Mouse (Mus musculus): ENCODE data around the gene Gaa.
"Not testable (repeated sequence)": the region's sequence is repeated elsewhere in the genome, so short reads cannot be mapped to it uniquely, and the experiment has no call there.

Gaa gene

GRCm38 (mm10) chr11:119267768-119268556 is at the start of gene Gaa:
Gene Gaa (plus strand): TSS chr11:119267887.
- DNase-seq, result peak; percentile 98

DNA sequence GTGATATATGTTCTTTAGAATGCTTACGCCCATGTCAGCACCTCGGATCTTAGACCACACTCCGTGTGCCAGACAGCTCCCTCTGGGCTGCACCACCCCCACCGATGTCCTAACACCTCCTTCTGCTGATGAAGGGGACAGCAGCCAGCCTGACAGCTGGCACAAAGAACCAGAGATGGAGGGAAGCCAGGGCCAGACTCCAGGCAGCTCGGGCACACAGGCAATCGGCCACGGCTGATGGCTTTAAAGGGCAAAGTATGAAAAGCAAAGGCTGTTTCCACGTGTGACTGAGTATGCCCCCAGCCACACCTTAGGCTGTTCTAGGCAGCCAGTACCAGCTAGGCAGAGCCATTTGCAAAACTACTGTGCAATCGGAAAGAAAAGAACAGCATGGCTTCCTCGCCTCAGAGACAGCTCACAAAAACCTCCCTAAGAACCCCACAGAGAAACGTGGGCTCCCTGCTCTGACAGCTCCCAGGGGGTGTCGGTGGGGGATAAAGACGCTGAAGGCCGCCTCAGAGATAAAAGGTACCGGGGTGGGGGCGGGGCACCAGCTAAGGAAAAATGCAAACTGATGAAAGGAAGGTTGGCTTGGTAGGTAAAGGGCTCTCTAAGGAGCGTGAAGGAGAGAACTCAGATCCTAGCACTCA is 47.7 kb upstream of the Gaa start:
- DNase-seq, result peak; percentile 77

DNA sequence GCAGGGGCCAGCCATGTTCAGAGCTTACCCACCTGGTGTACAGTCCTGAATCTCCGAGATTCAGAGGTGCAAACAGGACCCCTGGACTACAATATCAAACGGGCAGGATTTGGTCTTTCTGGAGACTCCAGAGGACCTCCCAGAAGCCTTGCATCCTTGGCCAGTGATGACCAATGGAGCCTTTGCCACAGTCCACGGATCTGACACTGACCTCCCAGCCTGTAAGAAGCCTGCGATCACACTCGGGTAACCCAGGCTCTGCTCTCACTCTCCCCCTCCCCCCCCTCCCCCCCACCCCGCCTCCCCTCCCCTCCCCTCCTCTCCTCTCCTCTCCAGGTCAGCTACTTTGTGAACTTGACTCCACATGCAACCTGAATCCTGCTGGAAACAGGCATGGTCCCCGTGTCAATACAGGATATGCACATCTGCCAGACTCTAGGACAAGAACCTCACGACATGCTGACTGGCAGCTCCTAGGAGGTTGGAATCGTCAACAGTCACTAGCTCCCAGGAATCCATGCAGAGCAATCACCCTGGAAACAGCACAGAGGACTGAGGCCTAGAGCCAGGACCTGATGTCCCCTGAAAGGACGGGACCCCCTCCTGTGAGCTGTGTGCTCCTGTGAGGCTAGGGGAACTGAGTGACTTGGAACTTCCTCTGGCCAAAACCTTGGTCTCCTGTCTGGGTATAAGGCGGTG is 45.7 kb upstream of the Gaa start:
- DNase-seq, result no peak

DNA sequence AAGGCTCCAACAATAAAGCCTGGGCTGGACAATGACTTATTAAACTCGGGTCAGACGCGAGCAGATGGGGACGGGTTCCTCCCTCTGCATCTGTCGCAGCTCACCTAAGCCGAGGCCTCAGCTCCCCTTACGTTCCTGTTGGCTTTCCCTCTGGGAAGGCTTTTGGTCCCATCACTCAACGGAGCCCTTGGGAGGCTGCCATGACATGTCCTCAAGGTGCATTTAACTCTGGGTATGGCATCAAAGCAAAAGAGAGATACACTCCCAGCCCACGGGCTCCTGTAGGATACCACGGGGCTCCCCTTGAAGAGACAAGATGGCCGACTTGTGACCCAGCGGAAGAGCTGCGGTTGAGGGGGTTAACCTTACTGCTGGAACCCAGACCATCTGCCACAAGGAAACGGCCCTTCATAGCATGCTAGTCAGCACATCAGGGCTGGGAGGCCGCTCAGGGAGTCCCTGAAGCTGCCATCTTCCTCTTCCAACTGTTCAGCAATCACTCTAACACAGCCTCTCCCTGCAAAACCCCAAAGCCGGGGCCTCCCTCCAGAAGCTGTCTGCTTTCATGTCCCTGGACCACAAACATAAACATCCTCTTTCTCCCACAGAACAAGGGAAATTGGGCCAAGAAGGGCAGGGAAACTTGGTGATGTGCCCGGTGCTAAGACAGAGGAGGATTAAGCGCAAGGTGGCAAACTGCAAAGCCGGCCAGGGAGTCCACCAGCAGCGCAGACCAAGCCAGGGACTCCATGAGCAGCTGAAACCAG is 44.4 kb upstream of the Gaa start:
- no peak for DNase-seq

DNA sequence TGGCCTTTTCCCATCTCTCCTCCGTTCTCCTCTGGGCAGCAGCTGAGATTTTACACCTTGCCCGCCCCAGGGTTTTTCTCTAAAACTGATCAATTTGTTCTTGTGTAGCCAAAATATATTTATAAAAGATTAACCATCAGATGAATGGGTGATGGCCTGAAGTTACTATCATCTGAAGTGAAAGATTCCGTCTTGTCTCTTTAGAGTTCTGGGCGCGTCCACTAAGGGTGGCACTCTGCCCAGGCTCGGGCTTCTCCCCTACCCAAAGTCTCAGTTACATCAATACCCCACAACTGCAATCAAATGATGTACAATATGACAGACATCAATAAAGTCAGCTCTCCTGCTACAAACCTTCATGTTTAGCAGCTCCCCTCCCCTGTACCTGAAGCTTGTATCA is 42.8 kb upstream of the Gaa start:
- DNase-seq, result no peak

GRCm38 (mm10) chr11:119225634-119226033 is 42.1 kb upstream of the Gaa start:
- no peak for DNase-seq

DNA sequence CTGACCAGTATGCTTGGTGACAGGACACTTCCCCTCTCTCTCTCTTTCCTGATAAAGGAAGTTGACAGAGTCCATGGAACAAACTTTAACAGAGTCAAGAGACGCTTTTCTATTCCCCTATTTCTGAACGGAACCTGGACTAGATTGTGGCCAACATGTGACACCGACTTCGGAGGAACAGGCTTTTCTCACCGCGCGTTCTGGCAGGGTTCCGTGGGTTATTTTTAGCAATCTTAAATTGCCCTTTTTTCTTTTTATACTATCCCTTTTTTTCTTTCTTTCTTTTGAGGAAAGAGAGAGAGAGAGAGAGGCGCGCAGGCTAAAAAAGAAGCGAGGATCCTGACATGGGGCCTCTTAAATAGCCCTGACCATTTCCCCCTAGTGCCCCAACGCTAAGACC is 40.1 kb upstream of the Gaa start:
- no peak for DNase-seq

DNA sequence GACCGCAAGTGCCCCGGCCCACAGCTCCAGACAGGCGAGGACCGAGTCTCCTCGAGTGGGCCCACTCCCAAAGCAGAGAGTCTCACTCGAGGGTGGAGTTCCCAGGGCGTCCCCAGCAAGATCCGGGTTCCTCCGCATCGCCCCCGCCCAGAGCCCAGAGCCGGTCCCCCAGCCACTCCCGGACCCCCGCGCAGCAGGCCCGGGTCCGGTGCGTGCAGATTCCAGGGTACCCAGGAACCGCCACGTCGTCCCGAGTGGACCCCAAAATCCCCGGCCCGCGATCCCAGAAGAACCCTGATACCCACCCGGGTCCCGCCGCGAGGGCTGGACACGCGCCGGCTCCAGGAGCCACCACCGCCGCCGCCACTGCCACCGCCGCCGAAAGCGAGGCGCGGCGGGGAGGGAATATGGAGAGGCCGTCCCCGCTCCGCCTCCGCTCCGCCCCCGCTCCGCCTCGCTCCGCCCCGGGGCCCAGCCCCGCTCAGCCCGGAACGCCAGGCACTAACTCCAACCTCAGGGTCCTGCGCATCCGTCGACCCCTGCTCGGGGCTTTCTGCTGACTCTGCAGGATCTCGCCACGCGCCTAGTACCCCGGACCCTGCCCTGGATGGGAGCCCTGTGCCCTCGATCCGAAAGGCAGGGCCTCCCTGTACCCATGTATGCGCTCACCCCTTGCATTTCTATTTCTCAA is 39.5 kb upstream of the Gaa start, which contains the start of the genes Tbc1d16 and Ccdc40:
Gene Tbc1d16, minus strand, starts transcription at position 409 of the 691 bp plus-strand sequence.
Gene Ccdc40, plus strand, starts transcription at position 482 of the 691 bp plus-strand sequence.
- peak; percentile 38 for DNase-seq

DNA sequence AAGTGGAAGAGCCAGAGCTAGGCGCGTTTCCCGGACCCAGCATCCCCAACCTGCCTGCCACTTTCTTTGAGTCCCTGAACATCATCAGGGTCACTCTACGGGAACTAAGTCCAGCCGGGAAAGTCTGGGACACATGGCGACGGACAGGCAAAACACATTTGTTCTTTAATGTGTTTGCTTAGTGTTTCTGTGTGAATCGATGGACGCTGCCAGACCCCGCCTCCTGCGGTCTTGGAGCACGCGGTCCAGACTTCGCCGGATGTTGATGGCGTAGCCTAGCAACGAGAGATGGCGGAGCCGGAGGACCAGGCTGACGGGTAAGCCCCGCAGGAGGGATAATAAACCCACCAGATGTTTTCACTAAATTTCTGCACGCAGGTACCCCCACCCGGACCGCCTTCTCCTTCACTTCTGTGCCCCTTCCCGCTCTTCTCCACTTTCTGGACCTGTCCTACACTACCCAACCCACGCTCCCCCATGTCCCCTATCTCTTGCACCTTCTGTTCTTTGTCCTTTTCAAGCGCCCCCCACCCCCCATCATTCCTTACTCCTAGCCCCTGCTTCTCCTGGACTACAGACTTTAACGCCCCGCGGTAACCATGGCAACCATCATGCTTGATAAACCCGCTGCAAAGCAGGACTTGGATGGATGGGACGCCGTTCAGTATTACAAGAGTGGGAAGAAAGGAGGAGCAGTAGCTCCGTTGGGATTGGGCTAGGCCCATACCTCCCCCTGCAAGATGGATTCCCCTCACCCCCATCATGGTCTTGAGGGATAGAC is 38.7 kb upstream of the Gaa start:
- peak; percentile 65 for DNase-seq

DNA sequence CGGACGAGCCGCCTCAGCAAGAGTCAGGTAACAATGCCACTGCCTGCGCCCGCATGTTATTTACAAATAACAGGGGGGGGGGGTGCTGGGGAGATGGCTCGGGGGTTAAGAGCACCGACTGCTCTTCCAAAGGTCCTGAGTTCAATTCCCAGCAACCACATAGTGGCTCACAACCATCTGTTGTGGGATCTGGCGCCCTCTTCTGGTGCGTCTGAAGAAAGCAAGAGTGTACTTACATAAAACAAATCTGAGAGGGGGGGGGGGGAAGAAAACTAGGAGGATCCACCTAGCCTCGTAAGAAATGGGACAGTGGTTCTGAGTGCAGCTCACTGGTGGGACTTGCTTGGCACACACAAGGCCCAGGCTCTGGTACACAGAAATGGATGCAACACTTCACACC is 32.9 kb upstream of the Gaa start:
- no peak for DNase-seq

DNA sequence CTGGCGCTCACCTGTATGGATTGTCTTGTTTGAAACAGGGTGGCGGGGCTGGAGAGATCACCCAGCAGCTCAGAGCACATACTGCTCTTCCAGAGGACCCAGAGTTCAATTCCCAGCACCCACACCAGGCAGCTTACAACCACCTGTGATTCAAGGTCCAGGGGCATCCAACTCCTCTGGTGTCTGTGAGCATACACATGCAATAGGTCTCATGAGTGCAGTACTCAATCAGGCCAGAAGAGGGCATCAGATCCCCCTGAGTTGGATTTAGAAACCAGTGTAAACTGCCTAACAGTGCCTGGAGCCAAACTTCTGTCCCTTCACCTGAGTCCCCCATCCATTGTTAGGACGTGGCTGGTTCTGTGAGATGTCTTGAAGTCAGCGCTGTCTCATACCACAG is 32.1 kb upstream of the Gaa start:
- DNase-seq, result no peak

DNA sequence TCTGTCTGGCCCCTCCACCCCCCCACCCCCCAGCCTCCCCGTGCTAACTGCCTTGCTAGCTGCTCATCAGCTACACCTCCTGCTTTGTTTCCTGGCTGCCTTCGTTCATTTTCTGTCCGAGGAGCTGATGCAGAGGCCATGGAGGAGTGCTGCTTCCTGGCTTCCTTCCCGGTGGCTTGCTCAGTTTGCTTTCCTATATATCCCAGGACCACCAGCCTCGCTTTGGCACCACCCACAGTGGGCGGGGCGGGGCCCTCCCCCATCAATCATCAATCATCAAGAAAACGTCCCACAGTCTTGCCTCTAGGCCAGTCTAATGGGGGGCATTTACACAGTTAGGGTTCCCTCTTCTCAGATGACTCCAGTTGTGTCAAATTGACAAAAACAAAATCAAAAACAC is 31.3 kb upstream of the Gaa start:
- no peak for DNase-seq

- no peak for DNase-seq
Measured at GRCm38 (mm10) chr11:119237007-119237406, 30.7 kb upstream of the Gaa start.

GRCm38 (mm10) chr11:119237568-119238304 is 30.0 kb upstream of the Gaa start:
- DNase-seq, result no peak

DNA sequence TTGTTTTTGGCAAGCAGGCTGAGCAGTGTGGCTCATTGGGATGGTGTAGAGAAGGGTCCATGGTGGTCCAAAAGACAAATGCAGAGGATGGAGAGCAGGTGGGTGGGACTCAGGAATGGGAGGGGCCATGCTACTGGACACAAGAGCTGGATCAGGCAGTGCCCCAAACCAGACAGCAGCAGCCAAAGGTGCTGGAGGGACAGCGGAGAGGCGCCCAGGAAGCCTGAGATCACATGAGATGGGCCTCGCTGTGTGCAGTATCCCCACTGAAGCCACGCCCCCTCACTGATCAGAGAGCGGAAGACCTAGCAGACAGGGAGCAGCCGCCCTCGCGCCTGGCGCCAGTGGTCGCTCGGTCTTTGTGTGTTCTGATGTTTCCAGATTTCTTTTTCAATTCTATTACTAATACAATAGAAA is 29.4 kb upstream of the Gaa start:
- DNase-seq, result peak; percentile 52

- no peak for DNase-seq
Measured at GRCm38 (mm10) chr11:119239480-119239879, 28.2 kb upstream of the Gaa start.

DNA sequence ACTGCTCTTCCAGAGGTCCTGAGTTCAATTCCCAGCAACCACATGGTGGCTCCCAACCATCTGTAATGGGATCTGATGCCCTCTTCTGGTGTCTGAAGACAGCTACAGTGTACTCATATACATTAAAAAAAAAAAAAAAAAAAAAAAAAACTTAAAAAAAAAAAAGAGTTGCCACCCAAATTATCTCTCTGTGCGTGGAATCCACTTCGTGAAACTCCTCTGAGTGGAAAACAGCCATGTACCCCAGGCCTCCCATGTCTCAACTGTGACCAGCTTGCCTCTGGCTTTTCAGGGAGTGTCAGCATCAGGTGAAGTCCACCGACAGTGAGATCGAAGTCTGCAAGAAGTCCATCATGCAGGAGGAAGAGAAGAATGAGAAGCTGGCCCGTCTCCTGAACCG is 22.1 kb upstream of the Gaa start:
- DNase-seq, result not testable (repeated sequence)

DNA sequence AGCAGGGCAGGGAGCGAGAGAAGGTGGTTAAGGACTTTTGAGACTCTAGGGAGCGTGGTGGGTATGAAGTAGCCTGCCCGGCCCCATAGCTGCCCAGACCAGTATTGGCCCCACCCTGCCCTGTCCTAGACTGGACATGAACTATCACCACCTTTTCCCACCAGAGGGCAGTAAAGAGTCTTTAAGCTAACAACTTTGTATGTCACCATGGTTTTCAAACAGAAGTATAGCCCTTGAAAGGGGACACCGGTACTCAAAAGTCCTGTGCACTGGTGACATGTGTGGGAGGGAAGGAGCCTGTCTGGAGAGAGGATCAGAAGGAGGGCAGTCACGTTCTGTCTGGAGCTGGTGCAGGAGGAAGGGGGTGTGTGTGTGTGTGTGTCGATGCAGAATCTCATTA is 18.7 kb upstream of the Gaa start:
- DNase-seq, result no peak

DNA sequence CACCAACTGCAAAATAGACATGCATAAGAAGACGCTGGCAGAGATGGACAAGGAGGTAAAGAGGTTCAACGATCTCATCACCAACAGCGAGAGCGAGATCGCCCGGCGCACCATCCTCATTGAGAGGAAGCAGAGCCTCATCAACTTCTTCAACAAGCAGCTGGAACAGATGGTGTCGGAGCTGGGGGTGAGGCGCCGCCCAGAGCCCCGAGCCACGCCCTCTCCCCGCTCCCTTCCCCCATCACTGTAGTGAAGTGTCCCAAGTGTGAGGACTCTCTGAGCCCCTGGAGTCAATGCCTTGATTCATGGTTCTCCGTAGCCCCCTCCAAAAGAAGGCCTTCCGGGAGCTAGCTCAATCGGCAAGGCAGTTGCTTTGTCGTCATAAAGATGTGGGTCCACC is 16.7 kb upstream of the Gaa start:
- no peak for DNase-seq

DNA sequence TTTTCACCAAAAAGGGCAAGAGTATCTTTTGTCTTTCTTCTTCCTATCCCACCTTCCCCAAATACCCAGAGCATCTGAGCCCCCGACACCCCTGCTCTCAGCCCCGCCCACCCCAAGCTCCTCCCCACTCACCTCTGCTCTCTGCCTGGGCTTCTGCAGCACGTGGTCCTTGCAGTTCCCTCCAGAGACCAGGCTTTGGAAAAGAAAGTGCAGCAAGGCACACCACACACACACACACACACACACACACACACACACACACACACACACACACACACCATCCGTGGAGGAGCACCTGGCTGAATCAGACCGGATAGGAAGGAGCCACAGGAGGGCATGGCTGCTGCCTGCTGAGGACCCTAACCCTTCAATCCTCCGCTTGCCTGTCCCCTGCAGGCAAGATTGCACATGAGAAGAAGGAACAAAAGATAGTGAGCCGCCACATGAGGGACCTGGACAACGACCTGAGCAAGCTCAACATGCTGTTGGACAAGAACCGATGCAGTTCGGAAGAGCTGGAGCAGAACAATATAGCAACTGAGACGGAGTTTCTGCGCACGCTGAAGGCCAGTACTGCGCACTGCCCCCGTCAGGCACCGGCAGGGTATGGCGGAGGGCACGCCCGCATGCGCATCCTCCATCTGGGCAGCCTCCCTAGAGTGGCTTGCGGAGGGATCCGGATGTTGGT is 14.7 kb upstream of the Gaa start:
- DNase-seq, result no peak

Data from layer of hippocampus, adult 9-11 months (tissue).